Mouse (Mus musculus): ENCODE measurements at regions not wholly inside any gene's neighbourhood (a gene's known extent, or its start where the extent isn't known, plus 50 kb on each side); places are given as distances from the start of the nearest gene placed in this dataset.
"Not testable (repeated sequence)": the region's sequence is repeated elsewhere in the genome, so short reads cannot be mapped to it uniquely, and the experiment has no call there.

DNA sequence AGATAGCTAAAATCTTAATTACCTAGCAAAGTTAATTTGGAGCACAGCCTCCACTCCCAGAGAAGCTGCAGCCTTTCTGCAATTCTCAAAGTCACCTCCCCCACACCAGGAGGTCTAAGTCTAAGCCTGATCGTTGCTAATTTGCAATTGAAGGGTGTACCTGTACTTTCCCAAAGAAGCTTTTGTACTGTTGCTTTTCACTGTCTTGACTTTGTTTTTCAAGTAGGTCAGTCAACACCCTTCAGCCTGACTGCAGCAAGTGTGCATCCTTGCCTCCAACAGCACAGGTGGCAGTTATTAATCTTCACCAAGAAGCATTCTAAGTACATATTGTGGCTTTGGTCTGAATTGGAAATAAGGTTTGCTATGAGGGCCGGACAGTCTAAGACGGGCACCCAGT is 91.7 kb upstream of the Slc22a30 start:
- ATAC-seq; in situ Hi-C loops (cut with MboI; ENCODE audit: low pct_unique_long_range_greater_than_20kb); H3K27me3 ChIP-seq; CTCF ChIA-PET; DNase-seq (ENCODE audit: low read depth, low spot score); POLR2A ChIA-PET: not testable (repeated sequence)

GRCm38 (mm10) chr19:8497526-8497925 is 92.6 kb upstream of the Slc22a30 start:
- ATAC-seq; in situ Hi-C loops (cut with MboI; ENCODE audit: low pct_unique_long_range_greater_than_20kb); CTCF ChIA-PET; POLR2A ChIA-PET; H3K27me3 ChIP-seq; DNase-seq (ENCODE audit: low read depth, low spot score): not testable (repeated sequence)

- CTCF ChIA-PET; ATAC-seq; DNase-seq (ENCODE audit: low read depth, low spot score); in situ Hi-C loops (cut with MboI; ENCODE audit: low pct_unique_long_range_greater_than_20kb); POLR2A ChIA-PET: not testable (repeated sequence)
- peak; percentile 23 for TF ChIP-seq CTCF (IDR thresholded peaks at IDR 0.05)
- H3K27me3 ChIP-seq: peaks cover 10% of the 10 kb centered on the region
Measured at GRCm38 (mm10) chr19:8517721-8518120, 73.3 kb upstream of the Slc22a8 start.

- peaks cover 12% of the 10 kb centered on the region for H3K27me3 ChIP-seq
- POLR2A ChIA-PET: no interaction called here
- in situ Hi-C loops (cut with MboI; ENCODE audit: low pct_unique_long_range_greater_than_20kb): no loop called here
- ATAC-seq (no peak), DNase-seq (ENCODE audit: low read depth, low spot score) (peak; percentile 4)
- no peak for TF ChIP-seq CTCF (IDR thresholded peaks at IDR 0.05)
- CTCF ChIA-PET: no interaction called here
Measured at GRCm38 (mm10) chr19:8518273-8518672, 72.8 kb upstream of the Slc22a8 start.

DNA sequence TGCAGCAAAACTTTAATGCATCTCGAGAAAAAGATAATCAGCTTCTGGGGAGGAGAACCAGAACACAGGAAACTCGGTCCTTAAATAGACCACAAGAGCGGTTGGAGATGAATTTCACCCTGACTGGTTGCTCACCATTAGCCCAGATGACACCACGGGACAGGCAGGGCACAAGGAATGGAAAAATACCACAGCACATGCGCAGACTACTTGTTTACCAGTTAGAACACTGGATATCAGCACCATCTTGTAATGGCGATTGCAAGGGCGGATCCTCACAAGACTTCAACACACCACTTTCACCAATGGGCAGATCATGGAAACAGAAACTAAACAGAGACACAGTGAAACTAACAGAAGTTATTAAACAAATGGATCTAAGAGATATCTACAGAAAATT is 72.1 kb upstream of the Slc22a8 start:
- DNase-seq (ENCODE audit: low read depth, low spot score); POLR2A ChIA-PET; in situ Hi-C loops (cut with MboI; ENCODE audit: low pct_unique_long_range_greater_than_20kb); ATAC-seq; CTCF ChIA-PET: not testable (repeated sequence)
- peaks cover 12% of the 10 kb centered on the region for H3K27me3 ChIP-seq

DNA sequence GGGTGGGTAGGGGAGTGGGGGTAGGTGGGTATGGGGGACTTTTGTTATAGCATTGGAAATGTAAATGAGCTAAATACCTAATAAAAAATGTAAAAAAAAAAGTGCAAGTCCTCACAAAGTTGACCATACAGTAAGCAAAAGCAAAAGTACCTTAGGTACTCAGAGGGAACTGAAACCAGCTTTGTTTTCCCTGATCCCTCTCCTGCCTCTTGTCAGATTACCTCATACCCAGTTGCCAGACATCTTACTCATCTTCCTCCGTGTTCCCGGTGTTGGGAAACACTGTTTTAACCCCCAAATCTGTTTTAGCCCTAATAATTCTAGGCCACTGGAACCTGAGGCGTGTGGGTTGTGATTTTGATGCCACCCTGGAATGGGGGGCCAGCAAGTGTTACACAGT is 56.5 kb upstream of the Slc22a8 start:
- in situ Hi-C loops (cut with MboI; ENCODE audit: low pct_unique_long_range_greater_than_20kb): no loop called here
- ATAC-seq: no peak
- peaks cover 5% of the 10 kb centered on the region for H3K27me3 ChIP-seq
- POLR2A ChIA-PET: no interaction called here
- no peak for TF ChIP-seq CTCF (IDR thresholded peaks at IDR 0.05)
- CTCF ChIA-PET: no interaction called here
- no peak for DNase-seq (ENCODE audit: low read depth, low spot score)

- in situ Hi-C loops (cut with MboI; ENCODE audit: low pct_unique_long_range_greater_than_20kb): no loop called here
- ChIA-PET CTCF (no interaction called here), POLR2A (no interaction called here)
- no peak for ATAC-seq
- DNase-seq (ENCODE audit: low read depth, low spot score): no peak
- peaks cover 17% of the 10 kb centered on the region for H3K27me3 ChIP-seq
- TF ChIP-seq CTCF (IDR thresholded peaks at IDR 0.05): peak; percentile 41
Measured at GRCm38 (mm10) chr19:8536085-8536484, 55.0 kb upstream of the Slc22a8 start.
